Mouse (Mus musculus): ENCODE measurements around the gene Btbd11. TPM values are rescaled to one million over a fixed set of nuclear protein-coding genes. Genes with fewer than 3 reads are reported as not detected.

Btbd11 gene
- polyA plus RNA-seq, 1 experiment: 4.9 TPM

DNA sequence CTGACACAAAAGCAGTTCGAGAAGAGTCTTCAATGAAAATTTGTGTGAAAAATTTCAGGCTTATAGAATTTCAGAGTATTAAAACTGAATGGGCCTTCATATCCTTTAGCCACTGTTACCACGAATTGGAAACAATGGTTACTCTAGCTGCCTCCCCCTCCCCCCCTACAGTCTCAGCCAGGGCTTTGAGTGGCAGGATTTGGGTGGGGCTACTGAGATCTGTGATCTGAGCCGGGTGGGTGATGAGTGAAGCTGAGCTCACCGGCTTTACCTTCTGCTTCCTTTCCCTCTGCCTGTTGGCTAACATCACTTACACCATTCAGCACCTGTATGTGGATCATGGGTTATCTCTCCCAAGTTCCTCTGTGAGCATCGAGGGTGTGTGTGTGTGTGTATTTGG lies 158.4 kb downstream of the Btbd11 start:
- Histone ChIP-seq H3K27ac (ENCODE audit: insufficient read depth, low read length) (peak overlapping the region; percentile 65), H3K36me3 (ENCODE audit: control insufficient read depth, insufficient read depth, low read length, poor library complexity, severe bottlenecking) (no peaks in the 10 kb centered on the region), H3K4me1 (ENCODE audit: control insufficient read depth, insufficient read depth, low read length) (peaks cover 11% of the 10 kb centered on the region), H3K4me3 (ENCODE audit: low read depth, low read length) (no peak overlapping the region), H3K9me3 (replicated peaks; ENCODE audit: control insufficient read depth, insufficient read depth, low read length, poor library complexity, severe bottlenecking) (no peaks in the 10 kb centered on the region), H3K27me3 (ENCODE audit: control insufficient read depth, insufficient read depth, low read length, poor library complexity, severe bottlenecking) (no peaks in the 10 kb centered on the region), H3K9ac (ENCODE audit: low read depth, poor library complexity, severe bottlenecking) (no peak overlapping the region)
- TF ChIP-seq CTCF (IDR thresholded peaks at IDR 0.05; ENCODE audit: low read depth, low read length): no peak

DNA sequence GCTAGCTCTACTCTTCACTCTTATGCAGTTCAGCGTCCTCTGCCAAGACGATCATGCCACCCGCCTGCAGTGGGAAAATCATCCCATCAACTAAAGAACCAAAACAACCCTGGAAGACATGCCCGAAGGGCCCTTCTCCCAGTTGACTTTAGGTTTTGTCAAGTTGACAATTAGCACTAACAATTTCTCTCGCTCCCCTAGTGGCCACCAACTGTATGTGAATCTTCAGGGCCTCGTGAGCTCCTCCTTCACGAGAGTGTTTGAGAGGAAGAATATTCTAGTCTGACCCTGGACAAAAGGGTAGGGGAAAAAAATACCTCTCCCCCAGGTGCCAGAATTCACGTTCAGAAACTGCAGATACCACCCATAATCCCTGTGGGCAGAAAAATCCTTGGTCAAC lies 168.6 kb downstream of the Btbd11 start:
- Histone ChIP-seq H3K9me3 (replicated peaks; ENCODE audit: control insufficient read depth, insufficient read depth, low read length, poor library complexity, severe bottlenecking) (no peaks in the 10 kb centered on the region), H3K27me3 (ENCODE audit: control insufficient read depth, insufficient read depth, low read length, poor library complexity, severe bottlenecking) (no peaks in the 10 kb centered on the region), H3K4me1 (ENCODE audit: control insufficient read depth, insufficient read depth, low read length) (no peaks in the 10 kb centered on the region), H3K27ac (ENCODE audit: insufficient read depth, low read length) (no peak overlapping the region), H3K9ac (ENCODE audit: low read depth, poor library complexity, severe bottlenecking) (no peak overlapping the region), H3K4me3 (ENCODE audit: low read depth, low read length) (no peak overlapping the region), H3K36me3 (ENCODE audit: control insufficient read depth, insufficient read depth, low read length, poor library complexity, severe bottlenecking) (no peaks in the 10 kb centered on the region)
- no peak for TF ChIP-seq POLR2A (IDR thresholded peaks at IDR 0.05; ENCODE audit: insufficient read depth, low read length)
- no peak for TF ChIP-seq EP300 (IDR thresholded peaks at IDR 0.05; ENCODE audit: insufficient read depth, low read depth, low read length)
- no peak for TF ChIP-seq CTCF (IDR thresholded peaks at IDR 0.05; ENCODE audit: low read depth, low read length)

DNA sequence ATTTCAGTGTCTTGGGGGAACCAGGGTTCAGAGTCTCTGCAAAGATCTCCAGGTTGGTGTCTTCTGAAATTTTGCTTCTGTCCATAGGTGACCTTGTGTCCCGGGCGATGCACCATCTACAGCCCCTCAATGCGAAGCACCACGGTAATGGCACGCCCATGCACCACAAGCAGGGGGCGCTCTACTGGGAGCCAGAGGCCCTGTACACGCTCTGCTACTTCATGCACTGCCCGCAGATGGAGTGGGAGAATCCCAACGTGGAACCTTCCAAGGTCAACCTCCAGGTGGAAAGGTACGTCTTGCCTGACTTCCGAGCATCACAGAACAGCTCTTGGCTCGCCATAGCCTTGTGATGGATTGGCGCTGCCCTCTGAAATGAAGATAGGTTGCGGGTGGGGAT lies 174.8 kb downstream of the Btbd11 start:
- no peak overlapping the region for H3K4me3 ChIP-seq (ENCODE audit: low read depth, low read length)

GRCm38 (mm10) chr10:85571456-85571855 lies 184.8 kb downstream of the Btbd11 start:
- Histone ChIP-seq H3K27ac (ENCODE audit: insufficient read depth, low read length) (peak overlapping the region; percentile 5), H3K36me3 (ENCODE audit: control insufficient read depth, insufficient read depth, low read length, poor library complexity, severe bottlenecking) (no peaks in the 10 kb centered on the region), H3K9ac (ENCODE audit: low read depth, poor library complexity, severe bottlenecking) (no peak overlapping the region), H3K9me3 (replicated peaks; ENCODE audit: control insufficient read depth, insufficient read depth, low read length, poor library complexity, severe bottlenecking) (no peaks in the 10 kb centered on the region), H3K4me1 (ENCODE audit: control insufficient read depth, insufficient read depth, low read length) (peaks cover 9% of the 10 kb centered on the region), H3K27me3 (ENCODE audit: control insufficient read depth, insufficient read depth, low read length, poor library complexity, severe bottlenecking) (no peaks in the 10 kb centered on the region), H3K4me3 (ENCODE audit: low read depth, low read length) (no peak overlapping the region)
- TF ChIP-seq CTCF (IDR thresholded peaks at IDR 0.05; ENCODE audit: low read depth, low read length) (no peak), EP300 (IDR thresholded peaks at IDR 0.05; ENCODE audit: insufficient read depth, low read depth, low read length) (no peak), POLR2A (IDR thresholded peaks at IDR 0.05; ENCODE audit: insufficient read depth, low read length) (no peak)

More for the DNA sequence above, 174.8 kb downstream of the Btbd11 start:
- no peaks in the 10 kb centered on the region for H3K9me3 ChIP-seq (replicated peaks; ENCODE audit: control insufficient read depth, insufficient read depth, low read length, poor library complexity, severe bottlenecking)
- no peak overlapping the region for H3K27ac ChIP-seq (ENCODE audit: insufficient read depth, low read length)
- TF ChIP-seq CTCF (IDR thresholded peaks at IDR 0.05; ENCODE audit: low read depth, low read length) (peak; percentile 41), EP300 (IDR thresholded peaks at IDR 0.05; ENCODE audit: insufficient read depth, low read depth, low read length) (no peak)
- H3K4me1 ChIP-seq (ENCODE audit: control insufficient read depth, insufficient read depth, low read length): no peaks in the 10 kb centered on the region
- no peaks in the 10 kb centered on the region for H3K27me3 ChIP-seq (ENCODE audit: control insufficient read depth, insufficient read depth, low read length, poor library complexity, severe bottlenecking)
- H3K36me3 ChIP-seq (ENCODE audit: control insufficient read depth, insufficient read depth, low read length, poor library complexity, severe bottlenecking): no peaks in the 10 kb centered on the region
- no peak overlapping the region for H3K9ac ChIP-seq (ENCODE audit: low read depth, poor library complexity, severe bottlenecking)

DNA sequence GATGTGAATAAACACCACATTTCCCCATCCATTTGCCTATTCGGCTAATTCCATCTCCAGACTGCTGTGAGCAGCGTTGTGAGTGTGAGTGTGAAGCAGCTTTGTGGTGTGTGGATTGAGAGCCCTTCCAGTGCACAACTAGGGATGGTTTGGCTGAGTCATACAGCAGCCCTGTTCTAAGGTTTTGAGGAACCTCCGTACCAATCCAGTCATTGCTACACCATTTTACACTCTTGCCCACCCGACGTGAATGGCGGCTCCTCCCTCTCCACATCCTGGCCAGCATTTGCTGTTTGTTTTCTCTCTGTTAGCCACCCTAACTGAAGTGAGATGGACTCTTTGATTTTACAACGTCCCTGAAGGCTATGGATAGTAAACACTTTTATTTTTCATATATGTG lies 186.0 kb downstream of the Btbd11 start:
- Histone ChIP-seq H3K36me3 (ENCODE audit: control insufficient read depth, insufficient read depth, low read length, poor library complexity, severe bottlenecking) (no peaks in the 10 kb centered on the region), H3K9me3 (replicated peaks; ENCODE audit: control insufficient read depth, insufficient read depth, low read length, poor library complexity, severe bottlenecking) (no peaks in the 10 kb centered on the region), H3K9ac (ENCODE audit: low read depth, poor library complexity, severe bottlenecking) (no peak overlapping the region), H3K27me3 (ENCODE audit: control insufficient read depth, insufficient read depth, low read length, poor library complexity, severe bottlenecking) (no peaks in the 10 kb centered on the region), H3K4me3 (ENCODE audit: low read depth, low read length) (no peak overlapping the region), H3K4me1 (ENCODE audit: control insufficient read depth, insufficient read depth, low read length) (peaks cover 9% of the 10 kb centered on the region), H3K27ac (ENCODE audit: insufficient read depth, low read length) (no peak overlapping the region)
- TF ChIP-seq EP300 (IDR thresholded peaks at IDR 0.05; ENCODE audit: insufficient read depth, low read depth, low read length) (no peak), POLR2A (IDR thresholded peaks at IDR 0.05; ENCODE audit: insufficient read depth, low read length) (no peak), CTCF (IDR thresholded peaks at IDR 0.05; ENCODE audit: low read depth, low read length) (no peak)

DNA sequence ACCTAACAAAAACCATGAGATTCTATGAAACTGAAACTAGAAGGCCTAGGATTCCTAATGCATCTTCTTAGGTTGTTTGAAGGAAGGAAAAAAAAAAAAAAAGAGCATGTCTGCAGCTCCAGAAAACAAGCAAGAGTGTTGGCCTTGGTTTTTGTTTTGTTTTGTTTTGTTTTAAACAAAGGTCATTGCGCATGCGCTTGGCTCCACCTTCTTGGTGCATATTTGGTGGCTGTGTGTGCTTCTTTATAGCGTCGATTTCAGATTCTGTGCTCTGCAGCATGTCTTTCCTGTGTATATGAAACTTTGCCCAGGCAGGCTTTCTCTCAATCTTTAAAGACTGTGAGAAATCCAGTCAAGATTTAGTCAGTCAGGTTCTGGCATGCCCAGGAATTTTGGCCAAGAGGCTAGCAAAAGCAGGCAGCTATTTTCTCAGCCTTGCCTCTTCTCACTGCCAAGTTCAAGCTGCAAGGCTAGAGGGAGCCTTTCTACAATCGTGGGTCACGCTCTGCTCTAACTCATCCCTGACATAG lies 191.3 kb downstream of the Btbd11 start:
- Histone ChIP-seq H3K27me3 (ENCODE audit: control insufficient read depth, insufficient read depth, low read length, poor library complexity, severe bottlenecking) (no peaks in the 10 kb centered on the region), H3K4me3 (ENCODE audit: low read depth, low read length) (no peak overlapping the region), H3K36me3 (ENCODE audit: control insufficient read depth, insufficient read depth, low read length, poor library complexity, severe bottlenecking) (no peaks in the 10 kb centered on the region), H3K9me3 (replicated peaks; ENCODE audit: control insufficient read depth, insufficient read depth, low read length, poor library complexity, severe bottlenecking) (no peaks in the 10 kb centered on the region; the same call in 1 of the 2 replicates), H3K9ac (ENCODE audit: low read depth, poor library complexity, severe bottlenecking) (no peak overlapping the region), H3K27ac (ENCODE audit: insufficient read depth, low read length) (no peak overlapping the region), H3K4me1 (ENCODE audit: control insufficient read depth, insufficient read depth, low read length) (no peaks in the 10 kb centered on the region)
- TF ChIP-seq EP300 (IDR thresholded peaks at IDR 0.05; ENCODE audit: insufficient read depth, low read depth, low read length) (no peak), CTCF (IDR thresholded peaks at IDR 0.05; ENCODE audit: low read depth, low read length) (no peak)
